Mouse (Mus musculus) midbrain, postnatal 0 days (tissue): ENCODE data around the gene Cnot6l. TPM values are rescaled to one million over a fixed set of nuclear protein-coding genes. Genes with fewer than 3 reads are reported as not detected.

ENCODE experiments used
- ATAC-seq: fragments of 200-750 bp; cut with Nextera tagmentation; 2 replicates; pipeline ENCODE4 v1.8.0; 2017; ENCODE audit warnings: moderate number of reproducible peaks, mild to moderate bottlenecking, moderate TSS enrichment, moderate library complexity; ENCODE audit not compliant: low FRiP score
- DNase-seq: peaks from one replicate; pipeline ENCODE4 v3.0.0-alpha.2; 2015; ENCODE audit warnings: low spot score
- H3K27ac ChIP-seq: fragments of 300-500 bp; sonication (generic); 2 replicates; pipeline ENCODE4 v1.5.1; 2014; ENCODE audit warnings: low read depth, mild to moderate bottlenecking, low read length, mixed read lengths
- H3K27me3 ChIP-seq: fragments of 300-500 bp; sonication (generic); 2 replicates; pipeline ENCODE4 v1.6.1; 2014; ENCODE audit warnings: low read length, control low read depth, mixed read lengths; ENCODE audit not compliant: insufficient read depth
- H3K36me3 ChIP-seq: fragments of 300-500 bp; sonication (generic); 2 replicates; pipeline ENCODE4 v1.6.1; 2014; ENCODE audit warnings: low read length, control low read depth, mixed read lengths; ENCODE audit not compliant: insufficient read depth
- H3K4me1 ChIP-seq: fragments of 300-500 bp; sonication (generic); 2 replicates; pipeline ENCODE4 v1.6.1; 2014; ENCODE audit warnings: mild to moderate bottlenecking, control low read depth, antibody characterized with exemption, low read length, mixed read lengths; ENCODE audit not compliant: insufficient read depth
- H3K4me2 ChIP-seq: fragments of 300-500 bp; sonication (generic); 2 replicates; pipeline ENCODE4 v1.6.1; 2014; ENCODE audit warnings: low read depth, mild to moderate bottlenecking, low read length, mixed read lengths; ENCODE audit not compliant: poor library complexity, severe bottlenecking
- H3K4me3 ChIP-seq: fragments of 300-500 bp; sonication (generic); 2 replicates; pipeline ENCODE4 v1.5.1; 2014; ENCODE audit warnings: low read depth, mild to moderate bottlenecking, low read length, moderate library complexity
- H3K9ac ChIP-seq: fragments of 300-500 bp; sonication (generic); replicated peaks from 2 replicates; pipeline ENCODE4 v1.6.1; 2014; ENCODE audit warnings: mild to moderate bottlenecking, low read length, moderate library complexity, mixed read lengths; ENCODE audit not compliant: poor library complexity, severe bottlenecking
- H3K9me3 ChIP-seq: fragments of 300-500 bp; sonication (generic); 2 replicates; pipeline ENCODE4 v1.6.1; 2016; ENCODE audit warnings: low read length, control low read depth
- CTCF ChIP-seq: IDR thresholded peaks from 2 replicates; pipeline ENCODE4 v1.5.1; 2016; ENCODE audit warnings: antibody characterized with exemption, mild to moderate bottlenecking
- WGBS: fragments of 180-500 bp; shearing (Covaris S2); extraction: QIAGEN DNeasy Blood & Tissue Kit; methylation state at CpG from one replicate; pipeline ENCODE4 v1.1.7; 2014; 5-methylcytosine and 5-hydroxymethylcytosine counted together
- polyA plus RNA-seq: library from polyadenylated mRNA; unstranded; fragments of >200 nt; fragmentation: Nextera tagmentation; extraction: Ambion mirVana; gene quantifications from 2 replicates; pipeline ENCODE4 v1.2.1, GENCODE M21; 2015
- total RNA-seq: library from RNA; depleted of rRNA; stranded (reverse); fragments of >200 nt; gene quantifications from 2 replicates; pipeline ENCODE4 v1.2.3, GENCODE M21; 2014

Gene Cnot6l
- total and polyA plus RNA-seq, 2 experiments from 2014 or later, result 18.2 to 19.2 TPM

GRCm38 (mm10) chr5:96166761-96167160 lies 2.8 kb upstream of the Cnot6l start:
- Histone ChIP-seq H3K4me3 (no peak overlapping the region), H3K36me3 (no peaks in the 10 kb centered on the region), H3K27ac (no peak overlapping the region), H3K4me2 (no peak overlapping the region), H3K27me3 (no peaks in the 10 kb centered on the region), H3K4me1 (no peaks in the 10 kb centered on the region; the same call in 1 of the 2 replicates), H3K9ac (no peak overlapping the region), H3K9me3 (no peaks in the 10 kb centered on the region)
- ATAC-seq, result no peak
- TF ChIP-seq CTCF, result no peak
- whole genome bisulfite sequencing, result 79% methylated on average over 2 of the region's 2 CpGs
- DNase-seq, result no peak

- 6% methylated on average over 1 of the region's 1 CpGs for WGBS
- peak overlapping the region; percentile 96 for H3K27ac ChIP-seq
- DNase-seq, result no peak
These were observed 463 bp downstream of the Cnot6l start for GRCm38 (mm10) chr5:96163396-96164020.

GRCm38 (mm10) chr5:96162399-96163331 lies 1.3 kb downstream of the Cnot6l start:
- DNase-seq, result peak; percentile 93
- H3K9ac ChIP-seq, result peak overlapping the region; percentile 99
- H3K27me3 ChIP-seq, result no peaks in the 10 kb centered on the region
- no peaks in the 10 kb centered on the region for H3K9me3 ChIP-seq
- H3K4me3 ChIP-seq, result peak overlapping the region; percentile 98
- peak; percentile 90 for ATAC-seq
- H3K27ac ChIP-seq, result peak overlapping the region; percentile 96
- H3K36me3 ChIP-seq, result no peaks in the 10 kb centered on the region
- no peak for TF ChIP-seq CTCF
- H3K4me2 ChIP-seq, result peak overlapping the region; percentile 77
- WGBS, result under 1% methylated on average over 56 of the region's 56 CpGs
- peaks cover 4% of the 10 kb centered on the region; the same call in 1 of the 2 replicates for H3K4me1 ChIP-seq

More at GRCm38 (mm10) chr5:96163396-96164020, 463 bp downstream of the Cnot6l start:
- no peaks in the 10 kb centered on the region for H3K36me3 ChIP-seq
- H3K4me1 ChIP-seq, result peaks cover 4% of the 10 kb centered on the region; the same call in 1 of the 2 replicates
- ATAC-seq, result no peak
- no peaks in the 10 kb centered on the region for H3K9me3 ChIP-seq
- no peak for TF ChIP-seq CTCF
- no peaks in the 10 kb centered on the region for H3K27me3 ChIP-seq
- peak overlapping the region; percentile 77 for H3K4me2 ChIP-seq
- H3K4me3 ChIP-seq, result peak overlapping the region; percentile 98
- H3K9ac ChIP-seq, result peak overlapping the region; percentile 99

GRCm38 (mm10) chr5:96161578-96162398 lies 2.2 kb downstream of the Cnot6l start:
- no peaks in the 10 kb centered on the region for H3K36me3 ChIP-seq
- no peak for TF ChIP-seq CTCF
- peaks cover 4% of the 10 kb centered on the region; the same call in 1 of the 2 replicates for H3K4me1 ChIP-seq
- H3K9ac ChIP-seq, result peak overlapping the region; percentile 99
- ATAC-seq, result peak; percentile 70
- H3K27me3 ChIP-seq, result no peaks in the 10 kb centered on the region
- WGBS, result under 1% methylated on average over 75 of the region's 114 CpGs
- peak overlapping the region; percentile 98 for H3K4me3 ChIP-seq
- H3K4me2 ChIP-seq, result peak overlapping the region; percentile 77
- peak; percentile 56 for DNase-seq
- H3K27ac ChIP-seq, result peak overlapping the region; percentile 96
- H3K9me3 ChIP-seq, result no peaks in the 10 kb centered on the region

GRCm38 (mm10) chr5:96161263-96161577 lies 2.8 kb downstream of the Cnot6l start:
- Histone ChIP-seq H3K9ac (peak overlapping the region; percentile 99), H3K27ac (peak overlapping the region; percentile 96), H3K36me3 (no peaks in the 10 kb centered on the region), H3K9me3 (no peaks in the 10 kb centered on the region), H3K4me3 (peak overlapping the region; percentile 98), H3K27me3 (no peaks in the 10 kb centered on the region), H3K4me1 (peaks cover 4% of the 10 kb centered on the region; the same call in 1 of the 2 replicates), H3K4me2 (peak overlapping the region; percentile 77)
- ATAC-seq (peak; percentile 55), DNase-seq (no peak)
- 0% methylated on average over 37 of the region's 45 CpGs for WGBS
- TF ChIP-seq CTCF, result no peak
